Mouse (Mus musculus) central nervous system, embryonic 11.5 days (tissue): ENCODE data around the gene Obscn. TPM values are rescaled to one million over a fixed set of nuclear protein-coding genes. Genes with fewer than 3 reads are reported as not detected.

ENCODE experiments used
- polyA plus RNA-seq: library from polyadenylated mRNA; depleted of rRNA; stranded (reverse); fragments of >200 nt; gene quantifications from 2 replicates; pipeline ENCODE4 v1.2.3, GENCODE M21; 2012; rRNA removed

Gene Obscn
- polyA plus RNA-seq: 0.94 and 2.6 TPM in 2 replicates

DNA sequence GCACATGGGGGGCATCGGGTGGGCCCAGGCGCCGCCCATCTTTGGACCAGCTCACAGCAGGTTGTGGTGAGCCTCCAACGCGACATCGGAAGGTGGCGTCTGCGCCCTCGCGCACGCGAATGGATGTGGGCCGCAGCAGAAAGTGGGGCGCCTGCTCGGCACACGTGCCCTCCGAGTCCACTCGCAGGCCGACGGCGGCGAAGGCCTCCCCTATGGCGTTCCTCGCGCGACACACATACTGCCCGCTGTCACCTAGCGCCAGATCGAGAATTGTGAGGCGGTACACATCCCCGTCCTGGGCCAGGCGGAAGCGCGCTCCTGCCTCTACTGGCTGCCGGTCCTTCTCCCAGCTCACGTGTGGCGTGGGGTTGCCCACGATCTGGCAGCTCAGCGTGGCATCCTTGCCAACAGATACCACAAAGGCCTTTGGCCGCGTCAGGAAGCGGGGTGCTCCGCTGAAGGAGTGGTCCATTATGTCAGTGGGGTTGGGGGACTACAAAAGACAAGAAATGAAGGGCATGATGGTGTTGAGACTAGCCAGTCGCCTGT, at the start of gene Obscn:
Obscn (minus strand) TSS at position 499 of the 549 bp plus-strand sequence.

DNA sequence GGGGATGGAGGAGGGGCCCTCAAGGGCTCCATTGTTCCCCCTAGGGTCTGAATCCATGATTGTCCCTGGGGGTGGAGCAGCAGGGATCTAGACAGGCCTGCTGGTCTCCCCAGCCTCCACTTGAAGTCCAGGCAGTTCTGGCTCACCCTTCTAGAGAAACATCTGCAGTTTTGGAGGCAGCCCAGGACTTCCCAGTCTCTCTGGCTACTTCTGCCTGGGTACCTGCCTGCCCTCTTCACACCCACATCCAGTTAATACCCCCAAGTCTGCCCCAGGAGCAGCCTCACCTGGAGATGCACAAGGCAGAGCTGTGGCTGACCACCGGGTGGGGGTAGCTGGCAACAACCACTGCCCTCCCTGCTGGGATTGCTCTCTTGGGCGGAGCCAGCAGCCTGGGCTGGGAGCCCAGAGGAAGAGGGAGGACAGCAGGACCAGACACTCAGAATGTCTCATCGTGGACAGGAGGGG, 46.7 kb upstream of the Obscn start, which contains the start of gene Gjc2:
Gjc2 (minus strand) TSS at position 350 of the 468 bp plus-strand sequence.

GRCm38 (mm10) chr11:59163255-59164236, 27.3 kb upstream of the Obscn start, which contains the start of gene Iba57:
Gene Iba57, minus strand, starts transcription at chr11:59163739.

GRCm38 (mm10) chr11:58978027-58978705, 158.0 kb downstream of the Obscn start, which contains the start of gene Trim11:
Gene Trim11, plus strand, starts transcription at chr11:58978093.

DNA sequence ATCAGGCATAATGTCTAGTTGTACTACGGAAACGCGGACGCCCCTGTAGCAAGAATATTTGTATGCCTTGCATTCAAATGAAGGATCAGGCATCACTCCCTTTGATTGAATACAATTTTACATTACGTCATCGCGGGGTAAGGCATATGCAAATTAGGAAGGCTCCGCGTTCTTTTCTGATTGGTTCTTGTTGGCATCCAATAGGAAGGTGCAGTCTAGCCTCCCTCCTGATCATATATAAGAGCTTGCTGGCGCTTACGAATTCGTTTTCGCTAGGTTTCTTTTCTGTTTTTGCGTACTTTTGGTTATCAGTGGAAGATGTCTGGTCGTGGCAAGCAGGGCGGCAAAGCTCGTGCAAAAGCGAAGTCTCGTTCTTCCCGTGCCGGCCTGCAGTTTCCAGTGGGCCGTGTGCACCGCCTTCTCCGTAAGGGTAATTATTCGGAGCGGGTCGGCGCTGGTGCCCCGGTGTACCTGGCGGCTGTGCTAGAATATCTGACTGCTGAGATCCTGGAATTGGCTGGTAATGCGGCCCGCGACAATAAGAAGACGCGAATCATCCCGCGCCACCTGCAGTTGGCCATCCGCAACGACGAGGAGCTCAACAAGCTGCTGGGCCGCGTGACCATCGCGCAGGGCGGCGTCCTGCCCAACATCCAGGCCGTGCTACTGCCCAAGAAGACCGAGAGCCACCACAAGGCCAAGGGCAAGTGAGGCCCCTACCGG, 181.6 kb downstream of the Obscn start, which contains the start of the genes Hist3h2a and Trim17:
Hist3h2a (plus strand) TSS at position 266 of the 723 bp plus-strand sequence.
Trim17 (plus strand) TSS at position 266 of the 723 bp plus-strand sequence.

GRCm38 (mm10) chr11:58948542-58949479, 187.4 kb downstream of the Obscn start, which contains the start of gene Hist3h2ba:
Gene Hist3h2ba, plus strand, starts transcription at chr11:58948920.

Other genes with a start within 250 kb of the Obscn start
- gene Zfp39, start 232.2 kb downstream of the Obscn start, polyA plus RNA-seq: 4.0 and 6.2 TPM in 2 replicates
- gene Btnl10, start 218.5 kb downstream of the Obscn start, polyA plus RNA-seq: 0.25 and 0.91 TPM in 2 replicates
- gene Rnf187, start 197.5 kb downstream of the Obscn start, polyA plus RNA-seq: 274 and 477 TPM in 2 replicates
- gene Hist3h2ba, start 187.5 kb downstream of the Obscn start, polyA plus RNA-seq: 131 and 225 TPM in 2 replicates
- gene Hist3h2a, start 181.7 kb downstream of the Obscn start, polyA plus RNA-seq: 35.5 and 38.9 TPM in 2 replicates
- gene Trim17, start 181.7 kb downstream of the Obscn start, polyA plus RNA-seq: 0.31 and 0.61 TPM in 2 replicates
- gene Trim11, start 158.3 kb downstream of the Obscn start, polyA plus RNA-seq: 25.3 and 33.0 TPM in 2 replicates
- gene Iba57, start 27.3 kb upstream of the Obscn start, polyA plus RNA-seq: 4.7 and 5.5 TPM in 2 replicates
- 0.17 and 0.18 TPM in 2 replicates for gene Gjc2, start 46.8 kb upstream of the Obscn start, polyA plus RNA-seq
- 87.2 and 91.3 TPM in 2 replicates for gene Guk1, start 55.8 kb upstream of the Obscn start, polyA plus RNA-seq
- gene Mrpl55, start 66.1 kb upstream of the Obscn start, polyA plus RNA-seq: 43.4 and 43.8 TPM in 2 replicates
- gene 2310033P09Rik, start 71.9 kb upstream of the Obscn start, polyA plus RNA-seq: 47.7 and 65.5 TPM in 2 replicates
- gene Arf1, start 91.9 kb upstream of the Obscn start, polyA plus RNA-seq: 411 and 507 TPM in 2 replicates
- gene Wnt3a, start 154.3 kb upstream of the Obscn start, polyA plus RNA-seq: 1.6 and 3.6 TPM in 2 replicates
- gene Wnt9a, start 170.5 kb upstream of the Obscn start, polyA plus RNA-seq: 5.0 and 5.1 TPM in 2 replicates
- gene Prss38, start 239.3 kb upstream of the Obscn start, polyA plus RNA-seq: 0.12 TPM in 1 of 2 replicates, not detected in the other